Mouse (Mus musculus) forebrain, postnatal 0 days (tissue): ENCODE data around the gene Enox1. TPM values are rescaled to one million over a fixed set of nuclear protein-coding genes. Genes with fewer than 3 reads are reported as not detected.

Experiments
- ATAC-seq: fragments of 200-750 bp; cut with Nextera tagmentation; 2 replicates; pipeline ENCODE4 v1.8.0; 2017; ENCODE audit warnings: mild to moderate bottlenecking, moderate library complexity
- DNase-seq: peaks from one replicate; pipeline ENCODE4 v3.0.0-alpha.2; 2015
- H3K27ac ChIP-seq: fragments of 300-500 bp; sonication (generic); 2 replicates; pipeline ENCODE4 v1.5.1; 2014; ENCODE audit warnings: low read depth, mild to moderate bottlenecking, antibody characterized with exemption, low read length, moderate library complexity, mixed read lengths
- H3K27me3 ChIP-seq: fragments of 300-500 bp; sonication (generic); 2 replicates; pipeline ENCODE4 v1.6.1; 2014; ENCODE audit warnings: mild to moderate bottlenecking, low read length, mixed read lengths; ENCODE audit not compliant: insufficient read depth
- H3K36me3 ChIP-seq: fragments of 300-500 bp; sonication (generic); 2 replicates; pipeline ENCODE4 v1.6.1; 2014; ENCODE audit warnings: mild to moderate bottlenecking, moderate library complexity; ENCODE audit not compliant: insufficient read depth
- H3K4me1 ChIP-seq: fragments of 300-500 bp; sonication (generic); 2 replicates; pipeline ENCODE4 v1.6.1; 2014; ENCODE audit warnings: antibody characterized with exemption; ENCODE audit not compliant: insufficient read depth
- H3K4me2 ChIP-seq: fragments of 300-500 bp; sonication (generic); 2 replicates; pipeline ENCODE4 v1.6.1; 2014; ENCODE audit warnings: low read depth, mild to moderate bottlenecking, moderate library complexity
- H3K4me3 ChIP-seq: fragments of 300-500 bp; sonication (generic); 2 replicates; pipeline ENCODE4 v1.5.1; 2014; ENCODE audit warnings: low read depth, low read length, mixed read lengths
- H3K9ac ChIP-seq: fragments of 300-500 bp; sonication (generic); 2 replicates; pipeline ENCODE4 v1.6.1; 2014; ENCODE audit warnings: mild to moderate bottlenecking
- H3K9me3 ChIP-seq: fragments of 300-500 bp; sonication (generic); 2 replicates; pipeline ENCODE4 v1.6.1; 2016; ENCODE audit warnings: low read length
- CTCF ChIP-seq: sonication (generic); IDR thresholded peaks from 2 replicates; pipeline ENCODE4 v1.5.1; 2016; ENCODE audit warnings: antibody characterized with exemption, control low read depth, low read depth
- WGBS: fragments of 180-500 bp; shearing (Covaris S2); extraction: QIAGEN DNeasy Blood & Tissue Kit; methylation state at CpG from one replicate; pipeline ENCODE4 v1.1.7; 2014; 5-methylcytosine and 5-hydroxymethylcytosine counted together
- polyA plus RNA-seq: library from polyadenylated mRNA; unstranded; fragments of >200 nt; fragmentation: Nextera tagmentation; extraction: Ambion mirVana; gene quantifications from 2 replicates; pipeline ENCODE4 v1.2.1, GENCODE M21; 2015
- total RNA-seq: library from RNA; depleted of rRNA; stranded (reverse); fragments of >200 nt; gene quantifications from 2 replicates; pipeline ENCODE4 v1.2.3, GENCODE M21; 2014

Enox1 gene
- total and polyA plus RNA-seq, 2 experiments from 2014 or later, result 39.9 to 61.8 TPM

- no peaks in the 10 kb centered on the region for H3K36me3 ChIP-seq
- H3K27me3 ChIP-seq, result no peaks in the 10 kb centered on the region
- no peak for ATAC-seq
- no peaks in the 10 kb centered on the region for H3K4me1 ChIP-seq
- TF ChIP-seq CTCF, result no peak
- no peak overlapping the region for H3K9ac ChIP-seq
- WGBS, result 78% methylated on average over 11 of the region's 11 CpGs
- no peak for DNase-seq
- H3K27ac ChIP-seq, result no peak overlapping the region
- no peaks in the 10 kb centered on the region for H3K9me3 ChIP-seq
- H3K4me3 ChIP-seq, result no peak overlapping the region
- H3K4me2 ChIP-seq, result no peak overlapping the region
Measured at GRCm38 (mm10) chr14:77475134-77475820, 318.7 kb downstream of the Enox1 start.

- 85% methylated on average over 4 of the region's 4 CpGs for WGBS
- TF ChIP-seq CTCF, result no peak
- Histone ChIP-seq H3K4me3 (no peak overlapping the region), H3K9me3 (no peaks in the 10 kb centered on the region), H3K27ac (no peak overlapping the region), H3K27me3 (no peaks in the 10 kb centered on the region), H3K4me2 (no peak overlapping the region), H3K9ac (no peak overlapping the region), H3K36me3 (no peaks in the 10 kb centered on the region), H3K4me1 (no peaks in the 10 kb centered on the region)
- no peak for ATAC-seq
- DNase-seq, result no peak
Measured at GRCm38 (mm10) chr14:77477704-77478103, 321.1 kb downstream of the Enox1 start.

GRCm38 (mm10) chr14:77478210-77478609 is 321.6 kb downstream of the Enox1 start:
- Histone ChIP-seq H3K4me3 (no peak overlapping the region), H3K9me3 (no peaks in the 10 kb centered on the region), H3K4me2 (no peak overlapping the region), H3K9ac (no peak overlapping the region), H3K27ac (no peak overlapping the region), H3K36me3 (no peaks in the 10 kb centered on the region), H3K4me1 (no peaks in the 10 kb centered on the region), H3K27me3 (no peaks in the 10 kb centered on the region)
- TF ChIP-seq CTCF, result no peak
- WGBS, result 76% methylated on average over 7 of the region's 7 CpGs
- peak; percentile 56 for ATAC-seq
- DNase-seq, result no peak

- no peak for DNase-seq
- H3K4me2 ChIP-seq, result no peak overlapping the region
- H3K9ac ChIP-seq, result no peak overlapping the region
- H3K9me3 ChIP-seq, result no peaks in the 10 kb centered on the region
- no peaks in the 10 kb centered on the region for H3K27me3 ChIP-seq
- H3K36me3 ChIP-seq, result no peaks in the 10 kb centered on the region
- no peak overlapping the region for H3K27ac ChIP-seq
- WGBS, result 72% methylated on average over 8 of the region's 8 CpGs
- no peak for TF ChIP-seq CTCF
- no peaks in the 10 kb centered on the region for H3K4me1 ChIP-seq
- no peak overlapping the region for H3K4me3 ChIP-seq
- peak; percentile 43; the same call in 1 of the 2 replicates for ATAC-seq
Measured at GRCm38 (mm10) chr14:77478692-77479091, 322.1 kb downstream of the Enox1 start.

GRCm38 (mm10) chr14:77483076-77483475 is 326.5 kb downstream of the Enox1 start:
- H3K9me3 ChIP-seq, result no peaks in the 10 kb centered on the region
- H3K36me3 ChIP-seq, result no peaks in the 10 kb centered on the region
- H3K4me1 ChIP-seq, result peaks cover 6% of the 10 kb centered on the region; the same call in 1 of the 2 replicates
- whole genome bisulfite sequencing, result 60% methylated on average over 15 of the region's 15 CpGs
- H3K9ac ChIP-seq, result no peak overlapping the region
- H3K27ac ChIP-seq, result no peak overlapping the region
- H3K27me3 ChIP-seq, result no peaks in the 10 kb centered on the region
- TF ChIP-seq CTCF, result no peak
- ATAC-seq (no peak), DNase-seq (no peak)
- H3K4me2 ChIP-seq, result no peak overlapping the region
- no peak overlapping the region for H3K4me3 ChIP-seq

- ATAC-seq (peak; percentile 27; the same call in 1 of the 2 replicates), DNase-seq (peak; percentile 34)
- Histone ChIP-seq H3K9ac (no peak overlapping the region), H3K27me3 (no peaks in the 10 kb centered on the region), H3K4me2 (no peak overlapping the region), H3K27ac (no peak overlapping the region), H3K4me1 (peaks cover 6% of the 10 kb centered on the region; the same call in 1 of the 2 replicates), H3K36me3 (0 out of 2 replicates have a peak, but pooled peaks cover 3% of the 10 kb centered on the region), H3K4me3 (no peak overlapping the region), H3K9me3 (no peaks in the 10 kb centered on the region)
- TF ChIP-seq CTCF, result no peak
- 83% methylated on average over 8 of the region's 8 CpGs for WGBS
Measured at GRCm38 (mm10) chr14:77484951-77485447, 328.4 kb downstream of the Enox1 start.

- Histone ChIP-seq H3K27me3 (no peaks in the 10 kb centered on the region), H3K36me3 (0 out of 2 replicates have a peak, but pooled peaks cover 3% of the 10 kb centered on the region), H3K9me3 (no peaks in the 10 kb centered on the region), H3K4me2 (no peak overlapping the region), H3K9ac (no peak overlapping the region), H3K4me3 (no peak overlapping the region), H3K27ac (no peak overlapping the region), H3K4me1 (no peaks in the 10 kb centered on the region)
- no peak for TF ChIP-seq CTCF
- WGBS, result 96% methylated on average over 6 of the region's 6 CpGs
- ATAC-seq, result no peak
- DNase-seq, result no peak
Measured at GRCm38 (mm10) chr14:77490699-77491098, 334.1 kb downstream of the Enox1 start.
